Mouse (Mus musculus) midbrain, embryonic 16.5 days (tissue): ENCODE measurements around the gene Ttn. TPM values are rescaled to one million over a fixed set of nuclear protein-coding genes. Genes with fewer than 3 reads are reported as not detected.

Experiments used
- ATAC-seq: fragments of 200-750 bp; cut with Nextera tagmentation; 2 replicates; pipeline ENCODE4 v1.8.0; 2017; ENCODE audit warnings: moderate TSS enrichment
- H3K27ac ChIP-seq: fragments of 300-500 bp; sonication (generic); 2 replicates; pipeline ENCODE4 v1.5.1; 2014; ENCODE audit warnings: mild to moderate bottlenecking, low read length, mixed read lengths
- H3K27me3 ChIP-seq: fragments of 300-500 bp; sonication (generic); 2 replicates; pipeline ENCODE4 v1.6.1; 2014; ENCODE audit warnings: low read depth, low read length, mixed read lengths; ENCODE audit not compliant: control insufficient read depth, insufficient read depth
- H3K36me3 ChIP-seq: fragments of 300-500 bp; sonication (generic); 2 replicates; pipeline ENCODE4 v1.6.1; 2014; ENCODE audit warnings: mild to moderate bottlenecking, low read length, moderate library complexity, mixed read lengths; ENCODE audit not compliant: control insufficient read depth, insufficient read depth
- H3K4me1 ChIP-seq: fragments of 300-500 bp; sonication (generic); 2 replicates; pipeline ENCODE4 v1.6.1; 2014; ENCODE audit warnings: mild to moderate bottlenecking, low read length, mixed read lengths; ENCODE audit not compliant: control insufficient read depth, insufficient read depth
- H3K4me2 ChIP-seq: fragments of 300-500 bp; sonication (generic); 2 replicates; pipeline ENCODE4 v1.6.1; 2014; ENCODE audit warnings: mild to moderate bottlenecking, low read length, mixed read lengths
- H3K4me3 ChIP-seq: fragments of 300-500 bp; sonication (generic); 2 replicates; pipeline ENCODE4 v1.5.1; 2014; ENCODE audit warnings: low read depth, mild to moderate bottlenecking, low read length, moderate library complexity, mixed read lengths
- H3K9ac ChIP-seq: fragments of 300-500 bp; sonication (generic); 2 replicates; pipeline ENCODE4 v1.6.1; 2014; ENCODE audit warnings: low read depth, low read length, mixed read lengths
- H3K9me3 ChIP-seq: fragments of 300-500 bp; sonication (generic); replicated peaks from 2 replicates; pipeline ENCODE4 v1.6.1; 2014; ENCODE audit warnings: mild to moderate bottlenecking, low read length, mixed read lengths; ENCODE audit not compliant: control insufficient read depth, poor library complexity, severe bottlenecking
- WGBS: fragments of 180-500 bp; shearing (Covaris S2); extraction: QIAGEN DNeasy Blood & Tissue Kit; methylation state at CpG from one replicate; pipeline ENCODE4 v1.1.7; 2014; 5-methylcytosine and 5-hydroxymethylcytosine counted together
- polyA plus RNA-seq: library from polyadenylated mRNA; unstranded; fragments of >200 nt; fragmentation: Nextera tagmentation; extraction: Ambion mirVana; gene quantifications from 2 replicates; pipeline ENCODE4 v1.2.1, GENCODE M21; 2015

The Ttn gene
- polyA plus RNA-seq, 1 experiment from 2014 or later = 0.21 TPM

DNA sequence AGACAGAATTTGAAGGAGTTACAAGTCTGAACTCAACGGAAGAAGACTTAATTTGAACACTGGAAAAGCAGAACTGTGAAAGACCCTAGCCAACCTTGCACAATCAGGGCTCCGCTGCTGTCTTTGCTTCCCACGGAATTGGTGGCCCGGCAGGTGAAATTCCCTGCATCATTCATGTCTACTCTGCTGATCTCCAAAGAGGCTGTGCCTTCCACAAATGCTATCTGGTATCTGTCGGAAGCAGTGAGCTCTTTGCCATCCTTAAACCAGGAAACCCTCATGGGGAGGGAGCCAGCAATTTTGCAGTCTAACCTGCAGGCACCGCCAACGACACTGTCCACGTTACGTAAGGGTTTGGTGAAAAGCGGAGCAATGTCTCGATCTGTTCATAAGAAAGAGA, 82.5 kb downstream of the Ttn start:
- no peak overlapping the region for H3K4me3 ChIP-seq
- no peak for ATAC-seq
- H3K9me3 ChIP-seq = no peaks in the 10 kb centered on the region
- no peaks in the 10 kb centered on the region for H3K4me1 ChIP-seq
- H3K27me3 ChIP-seq = no peaks in the 10 kb centered on the region
- no peak overlapping the region for H3K4me2 ChIP-seq
- no peak overlapping the region for H3K27ac ChIP-seq
- 96% methylated on average over 11 of the region's 11 CpGs for WGBS
- no peak overlapping the region for H3K9ac ChIP-seq
- H3K36me3 ChIP-seq = no peaks in the 10 kb centered on the region

GRCm38 (mm10) chr2:76896990-76897389, 85.4 kb downstream of the Ttn start:
- no peak overlapping the region for H3K27ac ChIP-seq
- WGBS = 92% methylated on average over 8 of the region's 8 CpGs
- no peaks in the 10 kb centered on the region for H3K27me3 ChIP-seq
- ATAC-seq = no peak
- no peak overlapping the region for H3K9ac ChIP-seq
- H3K4me3 ChIP-seq = no peak overlapping the region
- H3K36me3 ChIP-seq = no peaks in the 10 kb centered on the region
- H3K9me3 ChIP-seq = no peaks in the 10 kb centered on the region
- no peak overlapping the region for H3K4me2 ChIP-seq
- H3K4me1 ChIP-seq = no peaks in the 10 kb centered on the region

- Histone ChIP-seq H3K9ac (no peak overlapping the region), H3K27ac (no peak overlapping the region)
- WGBS = 89% methylated on average over 4 of the region's 4 CpGs
Measured at GRCm38 (mm10) chr2:76895327-76895726, 87.0 kb downstream of the Ttn start.

DNA sequence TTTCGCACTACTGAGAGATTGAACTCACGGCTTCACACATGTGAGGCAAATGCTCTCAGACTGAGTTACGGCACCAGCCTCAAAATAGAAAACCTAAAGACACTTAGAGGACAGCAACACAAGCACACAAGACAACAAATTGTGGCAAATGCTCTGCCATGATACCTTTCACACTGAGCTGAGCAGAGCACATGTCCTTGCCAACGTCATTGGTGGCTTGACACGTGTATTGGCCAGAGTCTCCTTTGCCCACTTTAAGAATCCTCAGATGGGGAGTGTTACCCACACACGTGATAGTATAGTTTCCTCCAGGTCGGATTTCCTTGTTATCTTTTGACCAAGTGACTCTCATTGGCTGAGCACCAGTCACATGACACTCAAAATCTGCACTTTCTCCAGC, 93.6 kb downstream of the Ttn start:
- Histone ChIP-seq H3K9me3 (no peaks in the 10 kb centered on the region), H3K27me3 (no peaks in the 10 kb centered on the region), H3K36me3 (no peaks in the 10 kb centered on the region), H3K4me3 (no peak overlapping the region), H3K27ac (no peak overlapping the region), H3K4me1 (no peaks in the 10 kb centered on the region), H3K4me2 (no peak overlapping the region), H3K9ac (no peak overlapping the region)
- ATAC-seq = no peak
- WGBS = 88% methylated on average over 7 of the region's 7 CpGs

More at GRCm38 (mm10) chr2:76895327-76895726, 87.0 kb downstream of the Ttn start:
- Histone ChIP-seq H3K4me2 (no peak overlapping the region), H3K4me1 (no peaks in the 10 kb centered on the region), H3K9me3 (no peaks in the 10 kb centered on the region), H3K36me3 (no peaks in the 10 kb centered on the region), H3K4me3 (no peak overlapping the region), H3K27me3 (no peaks in the 10 kb centered on the region)
- ATAC-seq = no peak

- 85% methylated on average over 13 of the region's 13 CpGs for WGBS
- no peaks in the 10 kb centered on the region for H3K27me3 ChIP-seq
- no peaks in the 10 kb centered on the region for H3K4me1 ChIP-seq
- H3K4me3 ChIP-seq = no peak overlapping the region
- no peaks in the 10 kb centered on the region for H3K9me3 ChIP-seq
- no peak overlapping the region for H3K27ac ChIP-seq
- H3K4me2 ChIP-seq = no peak overlapping the region
- no peak overlapping the region for H3K9ac ChIP-seq
- no peak for ATAC-seq
- no peaks in the 10 kb centered on the region for H3K36me3 ChIP-seq
Measured at GRCm38 (mm10) chr2:76885855-76886254, 96.5 kb downstream of the Ttn start.

DNA sequence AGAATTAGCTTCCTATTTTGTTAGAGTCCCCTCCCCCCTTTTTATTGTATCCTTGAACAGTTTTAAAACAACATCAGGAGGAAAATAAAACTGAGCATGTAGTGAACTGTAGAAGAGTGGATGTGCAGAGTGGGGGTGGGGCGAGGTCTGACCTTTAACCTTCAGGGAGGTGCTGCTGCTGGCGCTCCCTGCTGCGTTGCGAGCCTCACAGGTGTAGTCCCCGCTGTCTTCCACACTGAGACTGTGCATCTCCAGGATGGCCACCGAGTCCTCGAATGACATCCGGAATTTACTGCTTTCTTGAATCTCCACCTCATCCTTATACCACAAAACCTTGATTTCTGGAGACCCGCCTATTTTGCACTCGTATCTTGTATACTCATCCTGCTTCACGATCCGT, 100.9 kb downstream of the Ttn start:
- Histone ChIP-seq H3K4me3 (no peak overlapping the region), H3K4me1 (no peaks in the 10 kb centered on the region), H3K9me3 (no peaks in the 10 kb centered on the region), H3K4me2 (no peak overlapping the region), H3K36me3 (no peaks in the 10 kb centered on the region), H3K9ac (no peak overlapping the region), H3K27ac (no peak overlapping the region), H3K27me3 (no peaks in the 10 kb centered on the region)
- 89% methylated on average over 12 of the region's 12 CpGs for WGBS
- no peak for ATAC-seq

DNA sequence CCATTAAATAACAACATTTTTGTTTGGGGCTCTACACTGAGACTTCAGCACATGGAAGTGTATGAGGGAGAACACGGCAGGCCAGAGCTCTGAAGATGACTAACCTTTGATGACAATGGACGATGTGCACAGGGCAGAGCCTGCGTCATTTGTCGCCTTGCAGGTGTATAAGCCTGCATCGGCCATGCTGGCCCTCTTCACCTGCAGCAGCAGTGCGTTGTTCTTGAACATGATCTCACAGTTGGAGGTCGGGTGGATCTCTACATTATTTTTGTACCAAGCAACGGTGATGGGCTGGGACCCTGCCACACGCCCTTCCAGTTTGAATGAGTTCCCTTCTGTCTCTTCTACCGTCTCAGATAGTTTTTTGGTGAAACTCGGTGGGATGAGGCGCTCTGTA, 106.8 kb downstream of the Ttn start:
- Histone ChIP-seq H3K4me3 (no peak overlapping the region), H3K27ac (no peak overlapping the region), H3K4me1 (no peaks in the 10 kb centered on the region), H3K9ac (no peak overlapping the region), H3K36me3 (no peaks in the 10 kb centered on the region), H3K27me3 (no peaks in the 10 kb centered on the region), H3K9me3 (no peaks in the 10 kb centered on the region), H3K4me2 (no peak overlapping the region)
- no peak for ATAC-seq
- WGBS = 93% methylated on average over 12 of the region's 12 CpGs

GRCm38 (mm10) chr2:76866928-76867327, 115.4 kb downstream of the Ttn start:
- no peaks in the 10 kb centered on the region for H3K9me3 ChIP-seq
- no peak overlapping the region for H3K27ac ChIP-seq
- WGBS = 35% methylated on average over 4 of the region's 4 CpGs
- no peak overlapping the region for H3K9ac ChIP-seq
- H3K27me3 ChIP-seq = no peaks in the 10 kb centered on the region
- no peak overlapping the region for H3K4me2 ChIP-seq
- ATAC-seq = no peak
- no peak overlapping the region for H3K4me3 ChIP-seq
- H3K36me3 ChIP-seq = no peaks in the 10 kb centered on the region
- H3K4me1 ChIP-seq = no peaks in the 10 kb centered on the region

DNA sequence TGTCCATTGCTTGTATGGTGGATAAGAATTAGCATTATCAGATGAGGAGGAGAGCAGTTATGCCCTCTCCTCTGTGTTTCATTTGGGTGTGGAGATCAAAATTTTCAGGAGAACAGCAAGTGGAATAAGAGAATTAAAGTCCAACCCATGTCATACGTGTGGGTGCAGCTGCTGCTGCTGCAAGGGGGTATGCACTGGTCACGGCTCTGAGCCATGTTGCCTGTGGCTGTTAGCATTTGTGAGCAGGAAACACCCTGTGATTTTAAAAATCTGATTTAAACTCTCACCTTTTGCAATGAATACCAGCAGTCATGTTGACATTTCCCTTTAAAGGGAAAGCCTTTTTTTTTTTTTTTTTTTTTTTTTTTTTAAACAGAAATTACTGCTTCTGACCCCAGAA, 116.8 kb downstream of the Ttn start:
- Histone ChIP-seq H3K9me3 (no peaks in the 10 kb centered on the region), H3K9ac (no peak overlapping the region), H3K27me3 (no peaks in the 10 kb centered on the region), H3K36me3 (no peaks in the 10 kb centered on the region), H3K4me3 (no peak overlapping the region), H3K4me1 (no peaks in the 10 kb centered on the region), H3K4me2 (no peak overlapping the region), H3K27ac (no peak overlapping the region)
- ATAC-seq = no peak
- WGBS = 91% methylated on average over 2 of the region's 2 CpGs

GRCm38 (mm10) chr2:76861327-76861726, 121.0 kb downstream of the Ttn start:
- no peaks in the 10 kb centered on the region for H3K27me3 ChIP-seq
- H3K4me1 ChIP-seq = no peaks in the 10 kb centered on the region
- H3K27ac ChIP-seq = no peak overlapping the region
- no peak overlapping the region for H3K4me2 ChIP-seq
- H3K9ac ChIP-seq = no peak overlapping the region
- no peaks in the 10 kb centered on the region for H3K36me3 ChIP-seq
- no peak overlapping the region for H3K4me3 ChIP-seq
- no peak for ATAC-seq
- H3K9me3 ChIP-seq = no peaks in the 10 kb centered on the region
